Mouse (Mus musculus): Measurements from ENCODE around the gene Rbpms2. TPM values are rescaled to one million over a fixed set of nuclear protein-coding genes. Genes with fewer than 3 reads are reported as not detected.
"Not testable (repeated sequence)": the region's sequence is repeated elsewhere in the genome, so short reads cannot be mapped to it uniquely, and the experiment has no call there.

Gene Rbpms2
- total and polyA plus RNA-seq, 3 experiments = 29.4 to 102 (median 32.5) TPM

DNA sequence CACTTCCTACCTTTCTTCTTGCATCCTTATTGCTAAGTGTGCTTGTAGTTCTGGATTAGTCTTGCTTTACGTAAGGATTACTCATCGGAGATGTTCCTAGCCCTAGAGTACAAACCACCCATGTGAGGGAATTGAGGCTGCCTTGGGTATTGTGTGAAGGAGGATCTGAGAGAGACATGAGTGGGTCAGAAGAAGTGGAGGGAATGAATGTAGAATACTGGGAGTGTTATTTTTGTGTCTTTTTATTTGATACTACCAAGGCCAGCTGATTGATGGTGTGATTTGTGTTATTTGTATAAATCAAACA, 52.1 kb downstream of the Rbpms2 start:
- DNase-seq = no peak
- no peaks in the 10 kb centered on the region for H3K27me3 ChIP-seq (ENCODE audit: control insufficient read depth, insufficient read depth, low read length)
- peak overlapping the region; percentile 84; the same call in 1 of the 2 replicates for H3K27ac ChIP-seq
- intact Hi-C loops (cut with DNase I) = no loop called here
- H3K36me3 ChIP-seq (ENCODE audit: control insufficient read depth, insufficient read depth, low read length) = peaks cover 61% of the 10 kb centered on the region
- H3K4me1 ChIP-seq (ENCODE audit: control insufficient read depth, insufficient read depth, low read length) = peaks cover 27% of the 10 kb centered on the region
- H3K79me2 ChIP-seq (replicated peaks; ENCODE audit: control insufficient read depth, insufficient read depth, low read length) = peaks cover 12% of the 10 kb centered on the region
- no peak overlapping the region for H3K9ac ChIP-seq (ENCODE audit: low read depth, low read length)
- no peak for TF ChIP-seq EP300 (IDR thresholded peaks at IDR 0.05; ENCODE audit: insufficient read depth, low read depth, low read length)
- TF ChIP-seq POLR2A (IDR thresholded peaks at IDR 0.05; ENCODE audit: insufficient read depth, low read depth, low read length) = no peak
- TF ChIP-seq CTCF (IDR thresholded peaks at IDR 0.05) = no peak
- no peak overlapping the region for H3K4me3 ChIP-seq
- 60% methylated on average over 2 of the region's 2 CpGs for WGBS

DNA sequence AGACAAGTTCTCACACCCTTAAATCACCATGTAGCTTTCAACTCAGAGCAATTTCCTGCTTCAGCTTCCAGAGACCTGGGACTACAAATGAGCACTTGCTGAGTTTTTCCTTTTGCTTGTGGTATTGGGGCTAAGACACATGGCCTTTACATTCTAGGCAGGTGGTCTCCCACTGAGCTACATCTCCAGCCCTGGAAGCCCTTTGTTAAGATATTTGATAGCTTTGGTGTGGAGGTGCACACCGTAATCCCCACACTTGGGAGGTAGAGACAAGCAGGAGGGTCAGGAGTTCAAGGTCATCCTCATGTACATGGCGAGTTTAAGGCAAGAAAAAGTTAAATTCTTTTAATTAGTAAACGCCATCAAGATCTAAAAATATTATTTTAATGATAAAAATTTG, 52.7 kb downstream of the Rbpms2 start:
- intact Hi-C loops (cut with DNase I) = no loop called here
- Histone ChIP-seq H3K27ac (no peak overlapping the region), H3K9ac (ENCODE audit: low read depth, low read length) (no peak overlapping the region), H3K27me3 (ENCODE audit: control insufficient read depth, insufficient read depth, low read length) (no peaks in the 10 kb centered on the region), H3K36me3 (ENCODE audit: control insufficient read depth, insufficient read depth, low read length) (peaks cover 61% of the 10 kb centered on the region), H3K4me3 (no peak overlapping the region), H3K79me2 (replicated peaks; ENCODE audit: control insufficient read depth, insufficient read depth, low read length) (peaks cover 12% of the 10 kb centered on the region), H3K4me1 (ENCODE audit: control insufficient read depth, insufficient read depth, low read length) (peaks cover 27% of the 10 kb centered on the region)
- no peak for TF ChIP-seq EP300 (IDR thresholded peaks at IDR 0.05; ENCODE audit: insufficient read depth, low read depth, low read length)
- TF ChIP-seq CTCF (IDR thresholded peaks at IDR 0.05) = no peak
- no peak for TF ChIP-seq POLR2A (IDR thresholded peaks at IDR 0.05; ENCODE audit: insufficient read depth, low read depth, low read length)
- 76% methylated on average over 3 of the region's 3 CpGs for WGBS
- DNase-seq = no peak

DNA sequence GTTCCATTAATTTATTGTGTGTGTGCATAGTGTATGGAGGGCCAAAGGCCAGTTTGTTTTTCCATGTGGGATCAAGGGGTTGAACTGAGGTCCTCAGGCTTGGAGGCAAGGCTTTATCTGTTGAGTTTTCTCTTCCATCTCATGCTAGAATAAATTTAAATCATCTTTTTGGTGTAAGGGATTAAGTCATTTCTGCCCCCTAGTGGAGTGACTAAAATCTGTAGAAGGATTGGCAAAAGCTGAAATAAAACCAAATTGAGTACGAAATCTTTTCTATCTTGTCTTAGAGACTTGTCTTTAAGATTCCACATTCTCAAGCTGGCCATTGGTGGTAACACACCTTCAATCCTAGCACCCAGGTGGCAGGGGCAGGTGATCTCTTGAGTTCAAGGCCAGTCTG, 53.5 kb downstream of the Rbpms2 start:
- no peak overlapping the region for H3K9ac ChIP-seq (ENCODE audit: low read depth, low read length)
- H3K4me1 ChIP-seq (ENCODE audit: control insufficient read depth, insufficient read depth, low read length) = peaks cover 25% of the 10 kb centered on the region
- no peak overlapping the region for H3K4me3 ChIP-seq
- no peak overlapping the region for H3K27ac ChIP-seq
- peaks cover 61% of the 10 kb centered on the region for H3K36me3 ChIP-seq (ENCODE audit: control insufficient read depth, insufficient read depth, low read length)
- TF ChIP-seq POLR2A (IDR thresholded peaks at IDR 0.05; ENCODE audit: insufficient read depth, low read depth, low read length) (no peak), CTCF (IDR thresholded peaks at IDR 0.05) (peak; percentile 78)
- no peaks in the 10 kb centered on the region for H3K27me3 ChIP-seq (ENCODE audit: control insufficient read depth, insufficient read depth, low read length)
- WGBS = 53% methylated on average over 1 of the region's 1 CpGs
- intact Hi-C loops (cut with DNase I) = loop anchor here (1.0 kb wide), 1 partner anchor 18 kb away; no protein-coding TSS in a partner anchor
- DNase-seq = no peak
- peaks cover 12% of the 10 kb centered on the region for H3K79me2 ChIP-seq (replicated peaks; ENCODE audit: control insufficient read depth, insufficient read depth, low read length)

DNA sequence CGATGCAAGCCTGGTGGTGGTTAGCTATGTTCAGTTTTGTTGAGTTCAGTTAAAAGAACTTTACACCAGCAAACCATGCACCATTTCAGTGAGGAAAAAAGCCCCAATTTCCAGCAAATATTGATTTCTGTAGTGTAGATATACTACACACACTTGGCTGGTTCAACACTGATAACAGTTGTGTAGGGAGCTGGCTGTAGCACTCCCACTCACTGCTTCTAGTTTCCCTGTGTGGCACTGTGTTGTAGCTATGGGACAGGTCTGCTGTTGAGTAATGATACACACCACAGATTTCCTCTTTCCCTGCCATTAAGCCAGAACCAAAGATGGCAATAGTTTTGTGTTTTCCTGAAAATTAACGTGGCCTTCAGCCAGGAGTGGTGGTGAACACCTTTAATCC, 55.3 kb downstream of the Rbpms2 start:
- H3K27ac ChIP-seq = no peak overlapping the region
- H3K4me1 ChIP-seq (ENCODE audit: control insufficient read depth, insufficient read depth, low read length) = peaks cover 20% of the 10 kb centered on the region
- H3K4me3 ChIP-seq = no peak overlapping the region
- H3K27me3 ChIP-seq (ENCODE audit: control insufficient read depth, insufficient read depth, low read length) = no peaks in the 10 kb centered on the region
- H3K36me3 ChIP-seq (ENCODE audit: control insufficient read depth, insufficient read depth, low read length) = peaks cover 58% of the 10 kb centered on the region
- no peak overlapping the region for H3K9ac ChIP-seq (ENCODE audit: low read depth, low read length)
- TF ChIP-seq EP300 (IDR thresholded peaks at IDR 0.05; ENCODE audit: insufficient read depth, low read depth, low read length) = no peak
- TF ChIP-seq POLR2A (IDR thresholded peaks at IDR 0.05; ENCODE audit: insufficient read depth, low read depth, low read length) = no peak
- TF ChIP-seq CTCF (IDR thresholded peaks at IDR 0.05) = no peak
- intact Hi-C loops (cut with DNase I) = no loop called here
- H3K79me2 ChIP-seq (replicated peaks; ENCODE audit: control insufficient read depth, insufficient read depth, low read length) = peaks cover 10% of the 10 kb centered on the region
- 43% methylated on average over 2 of the region's 2 CpGs for WGBS
- no peak for DNase-seq

DNA sequence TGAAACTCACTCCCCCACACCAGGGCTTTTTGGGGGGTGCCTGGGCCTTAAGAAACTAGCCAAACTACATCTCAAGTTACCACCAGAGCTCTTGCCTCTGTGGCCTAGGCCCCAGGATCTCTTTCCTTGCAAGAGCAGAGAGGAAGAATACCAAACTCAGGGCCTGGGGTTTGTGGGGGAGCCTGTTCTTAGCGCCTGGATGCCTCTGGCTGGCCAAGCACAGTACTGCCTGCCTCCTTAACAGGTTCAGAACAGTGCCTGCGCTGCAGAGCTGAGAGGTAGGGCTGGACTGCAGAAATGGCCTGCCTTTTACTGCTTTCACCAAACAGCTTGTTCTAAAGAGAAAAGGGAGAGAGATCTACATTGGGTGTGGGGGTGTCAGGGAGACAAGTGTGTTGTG, 60.4 kb downstream of the Rbpms2 start:
- H3K79me2 ChIP-seq (replicated peaks; ENCODE audit: control insufficient read depth, insufficient read depth, low read length); DNase-seq; H3K27me3 ChIP-seq (ENCODE audit: control insufficient read depth, insufficient read depth, low read length); H3K4me3 ChIP-seq; H3K27ac ChIP-seq; H3K9ac ChIP-seq (ENCODE audit: low read depth, low read length); H3K4me1 ChIP-seq (ENCODE audit: control insufficient read depth, insufficient read depth, low read length); intact Hi-C loops (cut with DNase I): not testable (repeated sequence)
- WGBS = 70% methylated on average over 2 of the region's 2 CpGs
- peaks cover 18% of the 10 kb centered on the region for H3K36me3 ChIP-seq (ENCODE audit: control insufficient read depth, insufficient read depth, low read length)

DNA sequence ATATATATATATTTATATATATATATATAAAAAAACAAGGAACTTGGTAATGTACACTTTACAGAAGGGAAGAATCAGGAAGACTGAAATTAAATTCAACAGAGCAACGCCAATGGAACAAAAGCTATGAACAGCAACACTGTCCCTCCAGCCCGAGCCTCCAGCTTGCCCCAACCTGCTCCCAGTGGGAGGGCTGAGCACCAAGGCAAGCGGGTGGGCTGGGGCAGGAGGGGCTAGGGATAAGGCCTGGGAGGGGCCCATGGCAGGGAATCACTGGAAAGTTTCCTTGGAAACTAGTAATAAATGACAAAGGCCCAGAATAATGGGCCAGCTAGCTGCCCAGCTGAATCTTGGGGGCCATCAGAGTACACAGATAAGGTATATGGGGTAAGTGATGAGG, 63.0 kb downstream of the Rbpms2 start:
- intact Hi-C loops (cut with DNase I) = no loop called here
- 53% methylated on average over 3 of the region's 3 CpGs for WGBS

More for the DNA sequence above, 63.0 kb downstream of the Rbpms2 start:
- H3K27ac ChIP-seq = no peak overlapping the region
- H3K4me3 ChIP-seq = no peak overlapping the region
- H3K9ac ChIP-seq (ENCODE audit: low read depth, low read length) = no peak overlapping the region
- TF ChIP-seq EP300 (IDR thresholded peaks at IDR 0.05; ENCODE audit: insufficient read depth, low read depth, low read length) = no peak
- TF ChIP-seq CTCF (IDR thresholded peaks at IDR 0.05) = no peak
- TF ChIP-seq POLR2A (IDR thresholded peaks at IDR 0.05; ENCODE audit: insufficient read depth, low read depth, low read length) = no peak
- DNase-seq = no peak
- H3K79me2 ChIP-seq (replicated peaks; ENCODE audit: control insufficient read depth, insufficient read depth, low read length) = no peaks in the 10 kb centered on the region
- no peaks in the 10 kb centered on the region for H3K27me3 ChIP-seq (ENCODE audit: control insufficient read depth, insufficient read depth, low read length)
- peaks cover 13% of the 10 kb centered on the region for H3K4me1 ChIP-seq (ENCODE audit: control insufficient read depth, insufficient read depth, low read length)
- peaks cover 25% of the 10 kb centered on the region for H3K36me3 ChIP-seq (ENCODE audit: control insufficient read depth, insufficient read depth, low read length)

Measured in heart, adult 2 months (tissue).